Mouse (Mus musculus): ENCODE data around the gene Naglu. TPM values are rescaled to one million over a fixed set of nuclear protein-coding genes. Genes with fewer than 3 reads are reported as not detected.

Naglu gene
- polyA plus RNA-seq, 2 experiments = 10.3 to 12.8 TPM

GRCm38 (mm10) chr11:101127075-101127474 lies 57.3 kb downstream of the Naglu start:
- Histone ChIP-seq H3K9me3 (ENCODE audit: control insufficient read depth, low read length) (no peaks in the 10 kb centered on the region), H3K36me3 (ENCODE audit: control insufficient read depth, insufficient read depth, low read length) (peaks cover 33% of the 10 kb centered on the region), H3K4me3 (replicated peaks; ENCODE audit: low read length) (no peak overlapping the region), H3K27me3 (ENCODE audit: control insufficient read depth, insufficient read depth, low read length) (no peaks in the 10 kb centered on the region), H3K4me2 (replicated peaks; ENCODE audit: low read depth, low read length, severe bottlenecking) (no peak overlapping the region), H3K9ac (ENCODE audit: low read depth, low read length, severe bottlenecking) (no peak overlapping the region), H3K4me1 (ENCODE audit: control insufficient read depth, insufficient read depth, low read length) (no peaks in the 10 kb centered on the region), H3K27ac (replicated peaks; ENCODE audit: low read depth, low read length) (no peak overlapping the region)
- WGBS = 83% methylated on average over 1 of the region's 1 CpGs
- DNase-seq (ENCODE audit: low spot score) (no peak), ATAC-seq (ENCODE audit: low FRiP score, low read depth) (no peak)
- no peak for TF ChIP-seq POLR2A (IDR thresholded peaks at IDR 0.05; ENCODE audit: borderline replicate concordance, extremely low read depth, insufficient read depth, insufficient read length)

Small RNAs within 50 kb of the gene (microRNA-seq; reads per million reads assigned to microRNA genes)
- gene Mir6928 = not detected

Other genes starting within 250 kb of the Naglu start
- 24.4 and 27.0 TPM in 2 replicates for gene Stat5b, start 219.3 kb upstream of the Naglu start, polyA plus RNA-seq (2012; rRNA removed)
- 21.9 and 22.1 TPM in 2 replicates for gene Stat5b, start 219.3 kb upstream of the Naglu start, polyA plus RNA-seq (2014; fragmentation: Nextera tagmentation; extraction: Ambion mirVana)
- 8.0 and 11.3 TPM in 2 replicates for gene Stat5a, start 210.7 kb upstream of the Naglu start, polyA plus RNA-seq (2012; rRNA removed)
- gene Stat5a, start 210.7 kb upstream of the Naglu start, polyA plus RNA-seq (2014; fragmentation: Nextera tagmentation; extraction: Ambion mirVana) = 5.3 and 7.8 TPM in 2 replicates
- 56.1 and 66.2 TPM in 2 replicates for gene Stat3, start 130.5 kb upstream of the Naglu start, polyA plus RNA-seq (2012; rRNA removed)
- 63.0 and 65.9 TPM in 2 replicates for gene Stat3, start 130.5 kb upstream of the Naglu start, polyA plus RNA-seq (2014; fragmentation: Nextera tagmentation; extraction: Ambion mirVana)
- 81.3 and 96.8 TPM in 2 replicates for gene Cavin1, start 99.1 kb upstream of the Naglu start, polyA plus RNA-seq (2012; rRNA removed)
- 128 and 135 TPM in 2 replicates for gene Cavin1, start 99.1 kb upstream of the Naglu start, polyA plus RNA-seq (2014; fragmentation: Nextera tagmentation; extraction: Ambion mirVana)
- 60.9 and 72.8 TPM in 2 replicates for gene Atp6v0a1, start 60.6 kb upstream of the Naglu start, polyA plus RNA-seq (2012; rRNA removed)
- 31.8 and 32.7 TPM in 2 replicates for gene Atp6v0a1, start 60.6 kb upstream of the Naglu start, polyA plus RNA-seq (2014; fragmentation: Nextera tagmentation; extraction: Ambion mirVana)
- gene Hsd17b1, start 8.4 kb downstream of the Naglu start, polyA plus RNA-seq (2012; rRNA removed) = 0.23 and 0.42 TPM in 2 replicates
- gene Hsd17b1, start 8.4 kb downstream of the Naglu start, polyA plus RNA-seq (2014; fragmentation: Nextera tagmentation; extraction: Ambion mirVana) = not detected in 2 replicates
- 49.1 and 64.3 TPM in 2 replicates for gene Coasy, start 12.6 kb downstream of the Naglu start, polyA plus RNA-seq (2012; rRNA removed)
- 41.9 and 43.3 TPM in 2 replicates for gene Coasy, start 12.6 kb downstream of the Naglu start, polyA plus RNA-seq (2014; fragmentation: Nextera tagmentation; extraction: Ambion mirVana)
- 40.2 and 61.6 TPM in 2 replicates for gene Mlx, start 17.3 kb downstream of the Naglu start, polyA plus RNA-seq (2012; rRNA removed)
- 42.4 and 44.4 TPM in 2 replicates for gene Mlx, start 17.3 kb downstream of the Naglu start, polyA plus RNA-seq (2014; fragmentation: Nextera tagmentation; extraction: Ambion mirVana)
- gene Psmc3ip, start 25.4 kb downstream of the Naglu start, polyA plus RNA-seq (2012; rRNA removed) = 15.7 and 24.3 TPM in 2 replicates
- 32.9 and 36.5 TPM in 2 replicates for gene Psmc3ip, start 25.4 kb downstream of the Naglu start, polyA plus RNA-seq (2014; fragmentation: Nextera tagmentation; extraction: Ambion mirVana)
- 53.6 and 65.4 TPM in 2 replicates for gene Retreg3, start 49.9 kb downstream of the Naglu start, polyA plus RNA-seq (2012; rRNA removed)
- 11.3 and 12.7 TPM in 2 replicates for gene Retreg3, start 49.9 kb downstream of the Naglu start, polyA plus RNA-seq (2014; fragmentation: Nextera tagmentation; extraction: Ambion mirVana)
- 32.4 and 36.8 TPM in 2 replicates for gene Tubg1, start 49.9 kb downstream of the Naglu start, polyA plus RNA-seq (2012; rRNA removed)
- 52.5 and 52.7 TPM in 2 replicates for gene Tubg1, start 49.9 kb downstream of the Naglu start, polyA plus RNA-seq (2014; fragmentation: Nextera tagmentation; extraction: Ambion mirVana)
- 6.2 and 7.3 TPM in 2 replicates for gene Tubg2, start 85.9 kb downstream of the Naglu start, polyA plus RNA-seq (2012; rRNA removed)
- gene Tubg2, start 85.9 kb downstream of the Naglu start, polyA plus RNA-seq (2014; fragmentation: Nextera tagmentation; extraction: Ambion mirVana) = 7.1 and 8.0 TPM in 2 replicates
- gene Cntnap1, start 100.5 kb downstream of the Naglu start, polyA plus RNA-seq (2012; rRNA removed) = 1.5 and 2.1 TPM in 2 replicates
- gene Cntnap1, start 100.5 kb downstream of the Naglu start, polyA plus RNA-seq (2014; fragmentation: Nextera tagmentation; extraction: Ambion mirVana) = 0.56 and 0.64 TPM in 2 replicates
- gene Plekhh3, start 101.3 kb downstream of the Naglu start, polyA plus RNA-seq (2012; rRNA removed) = 17.4 and 20.6 TPM in 2 replicates
- gene Plekhh3, start 101.3 kb downstream of the Naglu start, polyA plus RNA-seq (2014; fragmentation: Nextera tagmentation; extraction: Ambion mirVana) = 19.6 and 20.5 TPM in 2 replicates
- 0.09 and 0.17 TPM in 2 replicates for gene Ccr10, start 105.4 kb downstream of the Naglu start, polyA plus RNA-seq (2012; rRNA removed)
- gene Ccr10, start 105.4 kb downstream of the Naglu start, polyA plus RNA-seq (2014; fragmentation: Nextera tagmentation; extraction: Ambion mirVana) = 0.11 and 0.41 TPM in 2 replicates
- gene Ezh1, start 156.5 kb downstream of the Naglu start, polyA plus RNA-seq (2012; rRNA removed) = 28.3 and 28.4 TPM in 2 replicates
- 14.4 and 17.0 TPM in 2 replicates for gene Ezh1, start 156.5 kb downstream of the Naglu start, polyA plus RNA-seq (2014; fragmentation: Nextera tagmentation; extraction: Ambion mirVana)
- 89.4 and 108 TPM in 2 replicates for gene Ramp2, start 176.0 kb downstream of the Naglu start, polyA plus RNA-seq (2012; rRNA removed)
- gene Ramp2, start 176.0 kb downstream of the Naglu start, polyA plus RNA-seq (2014; fragmentation: Nextera tagmentation; extraction: Ambion mirVana) = 98.9 and 104 TPM in 2 replicates
- 70.3 and 71.7 TPM in 2 replicates for gene Vps25, start 183.7 kb downstream of the Naglu start, polyA plus RNA-seq (2012; rRNA removed)
- 120 and 124 TPM in 2 replicates for gene Vps25, start 183.7 kb downstream of the Naglu start, polyA plus RNA-seq (2014; fragmentation: Nextera tagmentation; extraction: Ambion mirVana)
- 14.9 and 18.4 TPM in 2 replicates for gene Wnk4, start 190.6 kb downstream of the Naglu start, polyA plus RNA-seq (2012; rRNA removed)
- 9.9 and 10.7 TPM in 2 replicates for gene Wnk4, start 190.6 kb downstream of the Naglu start, polyA plus RNA-seq (2014; fragmentation: Nextera tagmentation; extraction: Ambion mirVana)
- gene Cntd1, start 209.0 kb downstream of the Naglu start, polyA plus RNA-seq (2012; rRNA removed) = 1.1 and 1.6 TPM in 2 replicates
- gene Cntd1, start 209.0 kb downstream of the Naglu start, polyA plus RNA-seq (2014; fragmentation: Nextera tagmentation; extraction: Ambion mirVana) = 0.61 and 0.93 TPM in 2 replicates
- 110 and 183 TPM in 2 replicates for gene Coa3, start 209.1 kb downstream of the Naglu start, polyA plus RNA-seq (2012; rRNA removed)
- gene Coa3, start 209.1 kb downstream of the Naglu start, polyA plus RNA-seq (2014; fragmentation: Nextera tagmentation; extraction: Ambion mirVana) = 182 and 187 TPM in 2 replicates
- gene Becn1, start 232.3 kb downstream of the Naglu start, polyA plus RNA-seq (2012; rRNA removed) = 86.5 and 100 TPM in 2 replicates
- 118 and 135 TPM in 2 replicates for gene Becn1, start 232.3 kb downstream of the Naglu start, polyA plus RNA-seq (2014; fragmentation: Nextera tagmentation; extraction: Ambion mirVana)
- 128 and 142 TPM in 2 replicates for gene Psme3, start 246.2 kb downstream of the Naglu start, polyA plus RNA-seq (2012; rRNA removed)
- 105 TPM in 2 replicates for gene Psme3, start 246.2 kb downstream of the Naglu start, polyA plus RNA-seq (2014; fragmentation: Nextera tagmentation; extraction: Ambion mirVana)

Measured in limb, embryonic 14.5 days (tissue).